Mouse (Mus musculus) heart, postnatal 0 days (tissue): Measurements from ENCODE around the gene Ppp1r21.

ENCODE experiments used
- CTCF ChIP-seq: IDR thresholded peaks from 2 replicates; pipeline ENCODE4 v1.5.1; 2016; ENCODE audit warnings: antibody characterized with exemption, control low read depth, low read depth
- EP300 ChIP-seq: IDR thresholded peaks from 2 replicates; pipeline ENCODE4 v1.6.1; 2016; ENCODE audit warnings: antibody characterized with exemption, low read depth

DNA sequence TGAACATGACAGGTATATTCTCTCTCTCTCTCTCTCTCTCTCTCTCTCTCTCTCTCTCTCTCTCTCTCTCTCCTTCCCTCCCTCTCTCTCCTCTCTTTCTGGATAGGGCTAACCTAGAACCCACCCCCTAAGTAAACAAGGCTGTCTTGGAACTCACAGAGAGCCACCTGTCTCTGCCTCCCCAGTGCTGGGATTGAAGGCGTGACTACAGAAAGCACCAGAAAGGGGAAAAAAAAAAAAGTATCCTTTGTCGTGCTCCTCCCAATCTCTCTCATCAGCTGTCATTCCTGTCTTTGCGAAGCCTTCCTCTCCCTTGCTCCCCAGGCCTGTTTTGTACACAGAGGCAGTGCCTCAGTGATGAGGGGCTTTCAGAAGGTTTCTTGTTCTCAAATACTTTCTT lies 19.9 kb upstream of the Ppp1r21 start:
- TF ChIP-seq CTCF, result no peak
- TF ChIP-seq EP300, result no peak
